Mouse (Mus musculus): ENCODE measurements around the gene Sik2. TPM values are rescaled to one million over a fixed set of nuclear protein-coding genes. Genes with fewer than 3 reads are reported as not detected.

Sik2 gene
- total and polyA plus RNA-seq, 3 experiments: 7.5 to 12.1 TPM; not detected in 1

- H3K36me3 ChIP-seq (ENCODE audit: control insufficient read depth in 1 of 2, insufficient read depth in 2 of 2, low read length in 2 of 2): peaks cover 5 to 19% of the 10 kb centered on the region in 2 experiments
- peak overlapping the region; percentile 96 for H3K9ac ChIP-seq (ENCODE audit: control insufficient read depth, low read depth, low read length, poor library complexity, severe bottlenecking)
- H3K9me3 ChIP-seq (replicated peaks; ENCODE audit: insufficient read depth, low read length): no peaks in the 10 kb centered on the region
- H3K79me2 ChIP-seq (ENCODE audit: control insufficient read depth, insufficient read depth, low read length, poor library complexity): peaks cover 26% of the 10 kb centered on the region
- no peaks in the 10 kb centered on the region for H3K27me3 ChIP-seq (ENCODE audit: control insufficient read depth in 1 of 2, insufficient read depth in 2 of 2, low read length in 2 of 2)
- H3K4me3 ChIP-seq (ENCODE audit: control insufficient read depth in 1 of 2, insufficient read depth in 1 of 2, low read depth in 2 of 2, low read length in 2 of 2): peak overlapping the region; percentile 85 to 89
- no peak for TF ChIP-seq GABPA (IDR thresholded peaks at IDR 0.05; ENCODE audit: low read depth, low read length)
- TF ChIP-seq MXI1 (IDR thresholded peaks at IDR 0.05; ENCODE audit: low read depth, low read length): peak; percentile 76
- peak; percentile 65; the same call in 1 of the 2 replicates for TF ChIP-seq SIN3A (IDR thresholded peaks at IDR 0.05; ENCODE audit: low read length)
- no peak for TF ChIP-seq TBP (IDR thresholded peaks at IDR 0.05; ENCODE audit: low read depth, low read length)
- no peak for TF ChIP-seq NRF1 (IDR thresholded peaks at IDR 0.05; ENCODE audit: insufficient read depth, low read depth, low read length, poor library complexity, severe bottlenecking)
- TF ChIP-seq ELF1 (IDR thresholded peaks at IDR 0.05; ENCODE audit: low read depth, low read length): no peak; the same call in 1 of the 2 replicates
- TF ChIP-seq CTCF (IDR thresholded peaks at IDR 0.05 in 2 of 3, conservative IDR thresholded peaks at IDR 0.05 in 1 of 3; ENCODE audit: control insufficient read depth in 1 of 3, insufficient read depth in 1 of 3, low read depth in 2 of 3, low read length in 3 of 3, poor library complexity in 1 of 3, severe bottlenecking in 1 of 3): no peak
- no peak for TF ChIP-seq JUND (IDR thresholded peaks at IDR 0.05; ENCODE audit: low read depth, low read length)
- TF ChIP-seq TCF12 (IDR thresholded peaks at IDR 0.05; ENCODE audit: low read depth, low read length): peak; percentile 47
- TF ChIP-seq SMC3 (IDR thresholded peaks at IDR 0.05; ENCODE audit: low read depth, low read length): no peak
- peak; percentile 20; the same call in 1 of the 2 replicates for TF ChIP-seq HCFC1 (IDR thresholded peaks at IDR 0.05; ENCODE audit: low read depth, low read length)
- TF ChIP-seq EP300 (IDR thresholded peaks at IDR 0.05; ENCODE audit: low read depth in 1 of 2, low read length in 2 of 2): peak in 1 of 2 experiments; percentile 6; a peak in 1 of 4 replicates
- no peak for TF ChIP-seq ZKSCAN1 (IDR thresholded peaks at IDR 0.05; ENCODE audit: low read depth, low read length)
- TF ChIP-seq MYC (IDR thresholded peaks at IDR 0.05; ENCODE audit: low read depth, low read length): peak; percentile 20; the same call in 1 of the 2 replicates
- TF ChIP-seq ZMIZ1 (IDR thresholded peaks at IDR 0.05; ENCODE audit: low read depth, low read length): peak; percentile 70
- peak; percentile 84 to 87 for TF ChIP-seq POLR2A (IDR thresholded peaks at IDR 0.05; ENCODE audit: control insufficient read depth in 1 of 2, insufficient read depth in 1 of 2, low read depth in 1 of 2, low read length in 2 of 2, poor library complexity in 1 of 2)
- TF ChIP-seq MAZ (IDR thresholded peaks at IDR 0.05; ENCODE audit: low read depth, low read length): no peak
- TF ChIP-seq POLR2AphosphoS5 (IDR thresholded peaks at IDR 0.05; ENCODE audit: borderline replicate concordance, low read depth, low read length): no peak
- TF ChIP-seq MAX (IDR thresholded peaks at IDR 0.05; ENCODE audit: low read length): peak; percentile 15; the same call in 1 of the 2 replicates
- no peak for TF ChIP-seq ETS1 (IDR thresholded peaks at IDR 0.05; ENCODE audit: low read depth, low read length)
- peak; percentile 75 for TF ChIP-seq NELFE (IDR thresholded peaks at IDR 0.05; ENCODE audit: low read depth, low read length)
- no peak for TF ChIP-seq USF2 (IDR thresholded peaks at IDR 0.05; ENCODE audit: borderline replicate concordance in 1 of 2, insufficient read depth in 1 of 2, low read depth in 1 of 2, low read length in 2 of 2)
- peak; percentile 87; the same call in 1 of the 2 replicates for TF ChIP-seq POLR2AphosphoS2 (IDR thresholded peaks at IDR 0.05; ENCODE audit: low read length)
- peak; percentile 61 for TF ChIP-seq USF1 (IDR thresholded peaks at IDR 0.05; ENCODE audit: low read depth, low read length)
- peak overlapping the region; percentile 98 for H3K27ac ChIP-seq (ENCODE audit: control insufficient read depth, low read depth, low read length)
- DNase-seq (ENCODE audit: low read depth, low spot score): peak; percentile 91
- H3K4me1 ChIP-seq (ENCODE audit: control insufficient read depth in 1 of 2, insufficient read depth in 2 of 2, low read length in 2 of 2): peaks cover 10 to 25% of the 10 kb centered on the region in 2 experiments; a peak in 3 of 4 replicates
These were observed 152.4 kb downstream of the Sik2 start for GRCm38 (mm10) chr9:50856341-50857081.

Data from MEL (cell line).